Mouse (Mus musculus) layer of hippocampus, adult 2 months (tissue): ENCODE measurements around the gene Plcxd2. TPM values are rescaled to one million over a fixed set of nuclear protein-coding genes. Genes with fewer than 3 reads are reported as not detected.
A peak's percentile ranks its signal among the peaks of the same experiment; 100 is the strongest.

Source experiments
- DNase-seq, 2 experiments: peaks; one replicate each; pipeline ENCODE4 v3.0.0; 2022; ENCODE audit warnings: low spot score in 2 of 2
- H3K27ac ChIP-seq: fragments of 200-600 bp; 2 replicates; pipeline ENCODE4 v1.8.1; 2022
- H3K4me3 ChIP-seq: fragments of 200-600 bp; 2 replicates; pipeline ENCODE4 v1.8.1; 2022; ENCODE audit warnings: mild to moderate bottlenecking
- CTCF ChIP-seq: fragments of 200-600 bp; conservative IDR thresholded peaks from 2 replicates; pipeline ENCODE4 v1.8.1; 2022; ENCODE audit warnings: antibody characterized with exemption, mild to moderate bottlenecking, moderate library complexity
- total RNA-seq, 2 experiments: library from RNA; stranded (reverse); gene quantifications; 2 replicates each; pipeline ENCODE4 v1.2.3; 2021

Plcxd2 gene
- total RNA-seq, 2 experiments from 2014 or later: 17.5 to 17.9 TPM

DNA sequence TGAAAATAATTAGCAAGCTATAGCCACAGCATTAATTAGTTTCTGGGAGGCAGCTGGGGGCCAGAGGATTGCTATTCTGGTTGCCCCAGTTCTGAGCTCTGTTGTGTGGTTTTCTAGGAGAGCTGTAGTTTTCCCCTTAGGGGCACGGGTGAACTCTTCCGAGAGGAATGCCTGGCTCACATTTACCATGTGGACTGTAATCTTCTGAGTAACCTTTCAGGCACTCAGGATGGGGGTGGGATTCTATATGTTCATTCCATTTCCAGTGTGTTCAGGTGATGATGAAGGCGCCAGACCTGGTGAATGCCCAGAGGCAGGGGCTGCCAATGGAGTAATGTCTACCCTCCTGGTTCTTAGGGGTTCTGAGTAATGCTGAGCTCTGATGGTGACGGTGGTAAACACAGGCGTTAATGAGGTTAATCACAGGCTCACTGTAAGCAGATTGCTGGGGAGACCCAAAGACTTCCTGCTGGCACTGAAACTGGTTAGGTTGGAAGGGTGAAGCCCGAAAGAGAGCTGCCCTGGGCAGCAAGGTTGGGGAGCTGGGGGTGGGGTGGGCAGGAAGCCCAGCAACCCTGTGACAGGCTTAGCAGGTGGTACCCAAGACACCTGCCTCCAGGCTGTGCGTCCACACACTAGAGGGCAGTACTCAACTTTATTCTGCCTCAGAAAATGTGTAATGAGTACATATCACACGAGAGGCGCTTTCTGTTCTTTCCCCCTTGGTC lies 35.9 kb downstream of the Plcxd2 start:
- Histone ChIP-seq H3K4me3 (no peak overlapping the region), H3K27ac (no peak overlapping the region)
- DNase-seq: no peak
- TF ChIP-seq CTCF: peak; percentile 71

- no peak for TF ChIP-seq CTCF
- no peak overlapping the region for H3K27ac ChIP-seq
- DNase-seq: no peak
- H3K4me3 ChIP-seq: no peak overlapping the region
These were observed 39.8 kb downstream of the Plcxd2 start for GRCm38 (mm10) chr16:45970187-45970586.

- TF ChIP-seq CTCF: no peak
- H3K27ac ChIP-seq: no peak overlapping the region
- no peak for DNase-seq
These were observed 41.3 kb downstream of the Plcxd2 start for GRCm38 (mm10) chr16:45968716-45969115.

GRCm38 (mm10) chr16:45967471-45967870 lies 42.5 kb downstream of the Plcxd2 start:
- no peak overlapping the region for H3K27ac ChIP-seq
- TF ChIP-seq CTCF: peak; percentile 94
- no peak overlapping the region for H3K4me3 ChIP-seq
- peak; percentile 68 to 76 for DNase-seq

More at GRCm38 (mm10) chr16:45968716-45969115, 41.3 kb downstream of the Plcxd2 start:
- H3K4me3 ChIP-seq: no peak overlapping the region

GRCm38 (mm10) chr16:45966604-45967003 lies 43.4 kb downstream of the Plcxd2 start:
- Histone ChIP-seq H3K27ac (no peak overlapping the region), H3K4me3 (no peak overlapping the region)
- DNase-seq: no peak
- TF ChIP-seq CTCF: no peak

GRCm38 (mm10) chr16:45964777-45965176 lies 45.2 kb downstream of the Plcxd2 start:
- no peak for TF ChIP-seq CTCF
- H3K27ac ChIP-seq: no peak overlapping the region
- no peak for DNase-seq
- H3K4me3 ChIP-seq: no peak overlapping the region

GRCm38 (mm10) chr16:45963837-45964236 lies 46.2 kb downstream of the Plcxd2 start:
- Histone ChIP-seq H3K4me3 (no peak overlapping the region), H3K27ac (no peak overlapping the region)
- DNase-seq: no peak
- TF ChIP-seq CTCF: no peak

DNA sequence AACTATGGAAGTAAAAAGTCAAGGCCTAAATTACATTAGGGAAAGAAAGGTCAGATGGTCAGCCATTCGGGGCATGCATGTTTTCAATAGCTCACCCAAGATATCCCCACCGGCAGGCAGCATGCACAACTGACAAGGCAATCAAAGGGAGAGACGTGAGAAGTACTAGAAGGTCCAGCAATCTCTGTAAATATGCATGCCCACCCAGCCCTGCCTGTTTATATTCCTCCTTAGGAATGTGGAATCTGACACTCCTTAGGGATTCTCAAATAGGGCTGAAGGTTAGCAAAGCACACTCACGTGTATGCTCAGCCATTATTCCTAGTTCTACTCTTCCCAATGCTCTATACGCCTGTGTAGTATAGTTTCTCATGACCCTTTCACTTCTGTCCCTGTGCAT lies 46.9 kb downstream of the Plcxd2 start:
- H3K27ac ChIP-seq: no peak overlapping the region
- TF ChIP-seq CTCF: no peak
- DNase-seq: no peak
- no peak overlapping the region for H3K4me3 ChIP-seq

- TF ChIP-seq CTCF: no peak
- DNase-seq: no peak
- Histone ChIP-seq H3K27ac (no peak overlapping the region), H3K4me3 (no peak overlapping the region)
These were observed 49.0 kb downstream of the Plcxd2 start for GRCm38 (mm10) chr16:45960978-45961377.

GRCm38 (mm10) chr16:45956390-45956950 lies 53.5 kb downstream of the Plcxd2 start:
- H3K4me3 ChIP-seq: no peak overlapping the region
- no peak for DNase-seq
- no peak for TF ChIP-seq CTCF

DNA sequence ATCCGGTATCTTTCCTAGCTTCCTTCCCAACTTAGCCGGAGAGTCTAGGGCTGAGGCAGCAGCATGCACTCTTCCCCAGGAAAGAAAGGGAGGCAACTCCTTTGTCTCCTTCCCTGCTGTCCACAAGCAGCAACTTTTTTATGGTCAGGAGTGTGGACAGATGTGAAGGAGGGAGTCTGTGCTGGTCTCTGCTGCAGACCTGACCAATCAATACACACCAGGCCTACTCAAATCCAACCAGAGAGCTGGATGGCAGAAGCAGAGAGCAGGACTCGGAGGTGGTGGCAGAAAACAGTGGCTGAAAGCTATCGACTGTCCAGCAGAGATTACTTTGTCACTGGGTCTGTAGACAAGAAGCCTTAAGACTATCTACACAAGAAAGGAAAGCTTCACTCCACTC lies 56.6 kb downstream of the Plcxd2 start, which contains the start of gene Phldb2:
Gene Phldb2 (minus strand): TSS at position 205 of the 400 bp plus-strand sequence.
- no peak for TF ChIP-seq CTCF
- H3K27ac ChIP-seq: no peak within 1 kb of the TSS
- no peak within 1 kb of the TSS for H3K4me3 ChIP-seq
- no peak for DNase-seq

More at GRCm38 (mm10) chr16:45956390-45956950, 53.5 kb downstream of the Plcxd2 start:
- H3K27ac ChIP-seq: no peak overlapping the region

GRCm38 (mm10) chr16:45952501-45952900 lies 57.5 kb downstream of the Plcxd2 start:
- DNase-seq: no peak
- Histone ChIP-seq H3K27ac (no peak overlapping the region), H3K4me3 (no peak overlapping the region)
- TF ChIP-seq CTCF: no peak

DNA sequence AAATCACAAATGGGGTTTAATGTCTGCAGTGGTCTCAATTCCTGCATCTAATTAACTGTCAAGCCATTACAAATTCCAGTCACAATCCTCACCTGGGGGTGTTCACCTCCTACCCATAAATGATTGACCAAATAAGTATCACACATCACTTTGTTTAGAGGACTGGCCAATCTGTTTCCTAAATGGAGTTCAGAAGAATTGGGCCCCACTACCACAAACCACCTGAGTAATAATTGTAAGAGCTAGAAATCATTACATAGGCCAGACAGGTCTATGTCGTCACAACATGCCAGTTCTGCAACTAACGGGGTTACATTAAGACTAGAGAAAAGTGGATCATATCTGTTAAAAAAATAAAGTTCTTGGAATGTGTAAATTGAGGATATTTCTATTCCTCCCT lies 58.0 kb downstream of the Plcxd2 start:
- no peak overlapping the region for H3K4me3 ChIP-seq
- no peak overlapping the region for H3K27ac ChIP-seq
- no peak for DNase-seq
- no peak for TF ChIP-seq CTCF

DNA sequence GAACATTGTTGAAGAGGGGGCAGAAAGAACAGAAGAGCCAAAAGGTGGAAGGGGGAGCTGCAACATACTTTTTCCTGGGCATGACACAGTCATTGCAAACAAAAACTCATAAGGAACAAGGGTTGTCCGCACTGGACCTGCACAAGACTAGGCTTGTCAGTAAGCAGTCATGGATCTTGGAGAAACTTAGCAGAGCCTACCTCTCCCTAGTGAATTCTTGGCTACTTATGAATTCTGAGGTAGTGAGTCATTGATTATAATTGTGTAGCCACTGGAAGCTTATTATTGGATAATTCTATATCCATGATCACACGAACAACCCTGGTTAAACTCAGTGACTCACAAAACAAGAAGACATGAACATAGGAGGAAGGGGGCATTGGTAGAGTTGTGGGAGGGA lies 63.7 kb downstream of the Plcxd2 start:
- no peak overlapping the region for H3K4me3 ChIP-seq
- H3K27ac ChIP-seq: no peak overlapping the region
- no peak for DNase-seq
- no peak for TF ChIP-seq CTCF
